Mouse (Mus musculus): ENCODE results near the gene Gm21627. TPM values are rescaled to one million over a fixed set of nuclear protein-coding genes. Genes with fewer than 3 reads are reported as not detected.
"Not testable (repeated sequence)": the region's sequence is repeated elsewhere in the genome, so short reads cannot be mapped to it uniquely, and the experiment has no call there.

The Gm21627 gene
- not detected in 2 replicates for polyA plus RNA-seq (2014; fragmentation: Nextera tagmentation; extraction: Ambion mirVana)

GRCm38 (mm10) chrY:63228127-63228526, at the start of gene Gm21627:
Gene Gm21627 (plus strand): TSS chrY:63228427.
- no CpG with 5 or more reads among the region's 6 CpGs for WGBS
- H3K4me3 ChIP-seq (ENCODE audit: control insufficient read depth in 1 of 2, insufficient read depth in 1 of 2, low read depth in 1 of 2, low read length in 2 of 2); H3K9ac ChIP-seq (ENCODE audit: low read length); H3K36me3 ChIP-seq (ENCODE audit: control insufficient read depth, insufficient read depth, low read length); H3K4me1 ChIP-seq (ENCODE audit: control insufficient read depth in 2 of 2, insufficient read depth in 2 of 2, low read length in 2 of 2); H3K27ac ChIP-seq (replicated peaks in 1 of 2; ENCODE audit: control insufficient read depth in 1 of 2, insufficient read depth in 1 of 2, low read depth in 2 of 2, low read length in 2 of 2); H3K4me2 ChIP-seq (ENCODE audit: low read length); H3K9me3 ChIP-seq (ENCODE audit: control insufficient read depth, low read length); ATAC-seq (ENCODE audit: insufficient number of reproducible peaks, insufficient read depth, low FRiP score, low read depth); H3K27me3 ChIP-seq (ENCODE audit: control insufficient read depth, insufficient read depth, low read length): not testable (repeated sequence)
